Mouse (Mus musculus): ENCODE data around the gene Ank. TPM values are rescaled to one million over a fixed set of nuclear protein-coding genes. Genes with fewer than 3 reads are reported as not detected.
A peak's percentile ranks its signal among the peaks of the same experiment; 100 is the strongest.
"Not testable (repeated sequence)": the region's sequence is repeated elsewhere in the genome, so short reads cannot be mapped to it uniquely, and the experiment has no call there.

The Ank gene
- polyA plus RNA-seq, 1 experiment from 2014 or later: 14.7 TPM

DNA sequence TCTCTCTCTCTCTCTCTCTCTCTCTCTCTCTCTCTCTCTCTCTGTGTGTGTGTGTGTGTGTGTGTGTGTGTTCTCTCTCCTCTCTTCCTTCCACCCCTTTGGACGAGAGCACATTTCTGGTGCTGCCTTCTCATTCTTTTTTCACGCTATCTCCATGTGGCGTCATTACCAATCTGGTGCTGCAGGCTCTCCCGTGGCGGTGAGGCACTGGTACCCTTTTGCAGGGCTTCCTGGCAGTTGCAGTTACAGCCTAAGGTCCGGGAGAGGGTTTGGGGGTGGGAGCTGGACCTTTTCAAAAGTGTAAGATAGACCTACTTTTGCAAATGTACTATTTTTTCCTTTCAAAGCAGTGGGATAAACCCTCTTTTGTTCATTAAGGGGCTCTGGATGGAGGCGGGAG lies 1.2 kb downstream of the Ank start:
- Histone ChIP-seq H3K4me1 (replicated peaks) (peaks cover 11% of the 10 kb centered on the region), H3K27ac (ENCODE audit: poor library complexity, severe bottlenecking) (no peak overlapping the region), H3K4me2 (peak overlapping the region; percentile 79), H3K36me3 (no peaks in the 10 kb centered on the region), H3K4me3 (peak overlapping the region; percentile 77), H3K9ac (peak overlapping the region; percentile 84), H3K27me3 (replicated peaks) (no peaks in the 10 kb centered on the region), H3K9me3 (replicated peaks) (no peaks in the 10 kb centered on the region)
- WGBS: 10% methylated on average over 7 of the region's 7 CpGs
- ATAC-seq (ENCODE audit: insufficient number of reproducible peaks, low FRiP score): no peak

DNA sequence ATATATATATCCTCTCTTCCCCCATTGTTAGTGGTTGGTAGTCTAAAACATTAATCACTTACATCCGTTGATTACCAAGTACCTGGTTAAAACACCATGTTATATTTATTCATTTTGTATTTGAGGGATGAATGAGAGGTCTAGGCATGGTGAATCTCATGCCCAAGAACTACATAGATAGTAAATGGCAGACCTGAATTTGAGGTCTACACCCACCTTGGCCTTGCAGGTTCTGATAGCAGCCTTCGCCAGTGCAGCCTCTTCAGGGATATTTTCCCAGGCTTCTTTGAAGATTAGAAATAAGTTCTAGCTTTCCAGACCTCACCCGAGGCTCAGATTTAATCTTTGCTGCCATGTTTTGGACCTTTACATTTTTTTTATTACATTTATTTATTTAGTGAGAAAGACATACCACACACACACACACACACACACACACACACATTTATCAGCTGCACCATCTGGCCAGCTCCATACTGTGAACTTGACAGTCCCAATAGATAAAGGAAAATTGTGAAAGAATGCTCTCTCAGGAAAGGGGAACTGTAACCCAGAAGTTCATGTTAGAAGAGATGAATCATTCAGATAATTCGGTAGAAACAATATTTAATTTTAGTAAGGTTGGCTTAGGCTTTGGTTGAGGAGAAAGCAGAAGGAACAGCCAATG lies 2.5 kb downstream of the Ank start:
- no peaks in the 10 kb centered on the region for H3K36me3 ChIP-seq
- no peak overlapping the region for H3K4me3 ChIP-seq
- no peak overlapping the region for H3K9ac ChIP-seq
- 67% methylated on average over 4 of the region's 4 CpGs for WGBS
- no peak overlapping the region for H3K4me2 ChIP-seq
- no peaks in the 10 kb centered on the region for H3K9me3 ChIP-seq (replicated peaks)
- H3K27me3 ChIP-seq (replicated peaks): no peaks in the 10 kb centered on the region
- no peak overlapping the region for H3K27ac ChIP-seq (ENCODE audit: poor library complexity, severe bottlenecking)
- peaks cover 12% of the 10 kb centered on the region for H3K4me1 ChIP-seq (replicated peaks)
- ATAC-seq (ENCODE audit: insufficient number of reproducible peaks, low FRiP score): no peak

DNA sequence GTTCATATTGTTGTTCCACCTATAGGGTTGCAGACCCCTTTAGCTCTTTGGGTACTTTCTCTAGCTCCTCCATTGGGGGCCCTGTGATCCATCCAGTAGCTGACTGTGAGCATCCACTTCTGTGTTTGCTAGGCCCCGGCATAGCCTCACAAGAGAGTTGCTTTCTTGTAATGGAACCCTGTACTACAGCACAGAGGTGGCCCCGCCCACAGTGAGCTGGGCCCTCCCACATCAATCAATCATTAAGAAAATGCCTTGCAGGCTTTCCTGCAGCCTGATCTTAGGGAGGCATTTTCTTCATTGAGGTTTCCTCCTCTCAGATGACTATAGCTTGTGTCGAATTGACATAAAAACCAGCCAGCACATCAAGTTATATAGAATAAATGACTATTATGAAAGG lies 3.9 kb downstream of the Ank start:
- H3K36me3 ChIP-seq; H3K27me3 ChIP-seq (replicated peaks); ATAC-seq (ENCODE audit: insufficient number of reproducible peaks, low FRiP score); H3K9me3 ChIP-seq (replicated peaks); H3K4me3 ChIP-seq; H3K9ac ChIP-seq; H3K27ac ChIP-seq (ENCODE audit: poor library complexity, severe bottlenecking); H3K4me2 ChIP-seq: not testable (repeated sequence)
- H3K4me1 ChIP-seq (replicated peaks): peaks cover 13% of the 10 kb centered on the region
- 71% methylated on average over 3 of the region's 3 CpGs for WGBS

DNA sequence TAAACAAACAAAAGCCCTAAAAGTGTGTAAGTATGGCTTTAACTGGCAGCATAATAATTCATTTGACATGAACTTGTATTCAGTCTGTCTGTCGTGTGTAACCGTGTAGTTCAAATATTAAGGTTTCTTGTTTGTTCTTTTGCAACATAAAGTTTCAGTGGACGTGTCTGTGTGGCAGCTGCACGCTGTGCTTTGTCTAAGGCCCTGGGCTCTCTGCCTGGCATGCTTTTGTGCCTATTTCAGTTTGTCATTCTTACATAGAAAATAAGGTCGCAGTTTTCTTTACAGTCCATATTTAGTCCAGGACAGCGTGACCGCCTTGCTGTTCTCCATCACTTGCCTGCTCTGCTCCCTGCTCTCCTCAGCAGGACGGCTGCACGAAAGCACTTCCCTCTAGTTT lies 5.8 kb downstream of the Ank start:
- no peak overlapping the region for H3K9ac ChIP-seq
- ATAC-seq (ENCODE audit: insufficient number of reproducible peaks, low FRiP score): no peak
- 83% methylated on average over 9 of the region's 9 CpGs for WGBS

DNA sequence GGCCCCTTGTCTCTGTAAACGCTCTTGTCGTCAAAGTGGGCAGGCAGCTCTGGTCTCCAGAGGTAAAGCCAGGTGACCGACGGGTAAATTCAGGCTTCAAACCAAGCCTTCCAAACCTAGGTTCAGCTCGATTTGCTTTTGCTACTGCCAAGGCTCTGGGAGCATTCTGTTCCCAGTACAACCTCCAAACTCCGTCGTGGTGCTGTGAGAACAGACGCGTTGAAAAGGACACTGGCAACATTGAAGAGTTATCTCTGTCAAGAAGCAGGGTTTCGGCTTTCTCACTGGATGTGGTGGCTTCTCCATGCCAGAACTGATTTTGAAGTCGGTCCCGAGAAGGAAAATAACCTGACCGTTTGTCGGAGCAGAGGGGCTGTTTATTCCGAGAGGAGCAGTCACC lies 9.5 kb downstream of the Ank start:
- H3K4me2 ChIP-seq: peak overlapping the region; percentile 52

More for the DNA sequence above, 5.8 kb downstream of the Ank start:
- Histone ChIP-seq H3K4me3 (no peak overlapping the region), H3K4me2 (no peak overlapping the region), H3K4me1 (replicated peaks) (peaks cover 30% of the 10 kb centered on the region), H3K9me3 (replicated peaks) (no peaks in the 10 kb centered on the region), H3K27ac (ENCODE audit: poor library complexity, severe bottlenecking) (no peak overlapping the region), H3K36me3 (no peaks in the 10 kb centered on the region), H3K27me3 (replicated peaks) (no peaks in the 10 kb centered on the region)

DNA sequence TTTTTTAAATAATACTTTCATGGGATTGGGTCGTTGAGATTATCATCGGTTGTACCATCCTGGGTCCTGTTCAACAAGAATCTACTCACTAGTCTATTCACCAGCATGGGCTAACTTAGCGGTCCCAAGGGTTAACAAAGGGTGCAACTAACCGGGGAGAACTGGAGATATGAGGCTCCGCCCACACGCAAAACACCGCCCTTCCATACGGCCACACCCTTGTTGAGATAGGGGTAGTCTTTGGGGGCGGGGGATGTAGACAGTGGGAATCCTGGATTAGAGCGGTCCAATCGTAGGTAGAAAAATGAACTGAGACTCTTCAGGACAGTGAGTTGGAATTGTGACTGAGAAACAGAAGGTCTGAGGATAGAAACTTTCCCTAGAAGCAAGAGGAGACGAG lies 10.2 kb downstream of the Ank start:
- Histone ChIP-seq H3K9ac (no peak overlapping the region), H3K27me3 (replicated peaks) (no peaks in the 10 kb centered on the region), H3K4me3 (no peak overlapping the region), H3K36me3 (no peaks in the 10 kb centered on the region), H3K4me1 (replicated peaks) (peaks cover 46% of the 10 kb centered on the region), H3K27ac (ENCODE audit: poor library complexity, severe bottlenecking) (no peak overlapping the region), H3K4me2 (peak overlapping the region; percentile 6; the same call in 1 of the 2 replicates), H3K9me3 (replicated peaks) (no peaks in the 10 kb centered on the region)
- WGBS: 60% methylated on average over 12 of the region's 12 CpGs
- peak; percentile 82 for ATAC-seq (ENCODE audit: insufficient number of reproducible peaks, low FRiP score)

More for the DNA sequence above, 9.5 kb downstream of the Ank start:
- Histone ChIP-seq H3K9me3 (replicated peaks) (no peaks in the 10 kb centered on the region), H3K9ac (0 out of 2 replicates have a peak overlapping the region, but pooled peaks have one; percentile 10), H3K27me3 (replicated peaks) (no peaks in the 10 kb centered on the region), H3K4me1 (replicated peaks) (peaks cover 39% of the 10 kb centered on the region), H3K36me3 (no peaks in the 10 kb centered on the region), H3K27ac (ENCODE audit: poor library complexity, severe bottlenecking) (no peak overlapping the region), H3K4me3 (no peak overlapping the region)
- 51% methylated on average over 15 of the region's 15 CpGs for WGBS
- no peak for ATAC-seq (ENCODE audit: insufficient number of reproducible peaks, low FRiP score)

DNA sequence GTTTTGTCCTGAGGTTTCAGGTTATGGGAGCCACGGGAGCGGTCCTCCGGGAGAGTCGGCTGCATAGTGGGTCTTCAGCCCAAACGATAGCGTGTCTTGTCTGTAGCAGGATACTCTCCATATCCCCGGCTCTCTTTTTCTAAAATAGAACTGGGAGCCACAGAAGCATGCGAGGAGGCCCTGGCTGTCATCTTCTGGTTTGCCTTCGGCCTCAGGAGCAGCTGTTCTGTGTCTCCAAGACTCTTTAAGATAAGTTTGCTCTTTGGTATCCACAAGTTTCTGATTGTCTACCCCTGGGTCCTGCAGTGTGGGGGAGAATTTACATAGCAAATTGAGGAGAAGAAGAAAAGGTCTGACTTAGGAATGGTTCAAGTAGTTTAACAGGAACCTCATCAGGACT lies 10.7 kb downstream of the Ank start:
- H3K4me3 ChIP-seq: no peak overlapping the region
- H3K9me3 ChIP-seq (replicated peaks): no peaks in the 10 kb centered on the region
- H3K27me3 ChIP-seq (replicated peaks): no peaks in the 10 kb centered on the region
- WGBS: 69% methylated on average over 9 of the region's 9 CpGs
- H3K36me3 ChIP-seq: no peaks in the 10 kb centered on the region
- ATAC-seq (ENCODE audit: insufficient number of reproducible peaks, low FRiP score): no peak
- H3K4me2 ChIP-seq: peak overlapping the region; percentile 6
- H3K9ac ChIP-seq: no peak overlapping the region
- H3K27ac ChIP-seq (ENCODE audit: poor library complexity, severe bottlenecking): no peak overlapping the region
- peaks cover 50% of the 10 kb centered on the region for H3K4me1 ChIP-seq (replicated peaks)

DNA sequence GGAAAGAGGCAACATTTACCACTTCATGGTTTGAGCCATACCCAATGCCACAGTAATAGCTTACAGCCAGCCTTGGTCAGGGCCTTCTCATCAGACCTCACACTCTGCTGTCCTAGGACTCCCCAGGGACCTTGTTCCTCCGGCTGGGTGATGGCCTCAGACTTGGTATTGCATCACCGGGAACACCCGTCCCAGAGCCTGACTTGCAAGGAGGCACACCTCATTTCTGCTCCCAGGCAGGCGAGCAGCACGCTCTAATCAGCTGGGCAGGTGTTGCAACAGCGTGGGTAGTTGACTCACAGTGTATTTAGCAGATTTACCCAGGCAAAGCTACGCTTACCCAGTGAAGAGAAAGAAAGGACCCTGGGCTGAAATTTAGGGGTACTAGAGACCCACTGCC lies 11.2 kb downstream of the Ank start:
- H3K9ac ChIP-seq: no peak overlapping the region
- no peak for ATAC-seq (ENCODE audit: insufficient number of reproducible peaks, low FRiP score)
- 71% methylated on average over 7 of the region's 7 CpGs for WGBS
- no peak overlapping the region for H3K27ac ChIP-seq (ENCODE audit: poor library complexity, severe bottlenecking)
- H3K27me3 ChIP-seq (replicated peaks): no peaks in the 10 kb centered on the region
- peaks cover 55% of the 10 kb centered on the region for H3K4me1 ChIP-seq (replicated peaks)
- no peaks in the 10 kb centered on the region for H3K36me3 ChIP-seq
- H3K4me3 ChIP-seq: no peak overlapping the region
- no peaks in the 10 kb centered on the region for H3K9me3 ChIP-seq (replicated peaks)
- H3K4me2 ChIP-seq: no peak overlapping the region

DNA sequence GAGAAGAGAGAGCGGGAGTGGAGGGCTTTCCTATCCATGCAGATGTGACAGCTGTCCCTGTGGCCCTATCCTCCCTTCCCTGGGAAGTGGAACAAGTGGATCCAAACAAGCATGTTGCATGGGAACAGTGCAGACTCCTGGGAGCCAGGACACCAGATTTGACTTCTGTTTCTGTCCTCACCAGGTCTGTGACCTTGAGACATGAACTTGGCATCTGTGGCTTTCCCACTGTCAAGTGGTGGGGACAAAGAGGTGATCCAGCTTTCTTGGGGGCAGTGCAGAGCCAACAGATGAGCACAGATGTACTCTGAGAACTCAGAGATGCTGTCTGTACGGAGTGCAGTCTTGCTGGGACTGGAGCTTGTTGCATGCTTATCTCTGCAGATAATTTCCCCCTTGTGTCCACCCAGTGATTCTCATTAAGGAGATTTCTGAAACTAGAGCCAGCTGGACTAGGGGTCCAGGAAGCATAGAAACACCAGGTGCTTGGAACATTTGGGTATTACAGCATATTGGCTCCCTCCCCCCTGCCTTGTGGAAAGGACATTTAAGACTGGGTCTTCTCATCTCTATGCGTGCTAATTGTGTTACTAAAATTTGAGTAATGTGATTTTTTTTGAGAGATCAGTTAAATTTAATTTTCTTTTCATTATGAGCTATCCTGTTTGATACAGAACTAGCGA lies 14.0 kb downstream of the Ank start:
- Histone ChIP-seq H3K27ac (ENCODE audit: poor library complexity, severe bottlenecking) (no peak overlapping the region), H3K27me3 (replicated peaks) (no peaks in the 10 kb centered on the region)
- WGBS: 68% methylated on average over 4 of the region's 4 CpGs

DNA sequence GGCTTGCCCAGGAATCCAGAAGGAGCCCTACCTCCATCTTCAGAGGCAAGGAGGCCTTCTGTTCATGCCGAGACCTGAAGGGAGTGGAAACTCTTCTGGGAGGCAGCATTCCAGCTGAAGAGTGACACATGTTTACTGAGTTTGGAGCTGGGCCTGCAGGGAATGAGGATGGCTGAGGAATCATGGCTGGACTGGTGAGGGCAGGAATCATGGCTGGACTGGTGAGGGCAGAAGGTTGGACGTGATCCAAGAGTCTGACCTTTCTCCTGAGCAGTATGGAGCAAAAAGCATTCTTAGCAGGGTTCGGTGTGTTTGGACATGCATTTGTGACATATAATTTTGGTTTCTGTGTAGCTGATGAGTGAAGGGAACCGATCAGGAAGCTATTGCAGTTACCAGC lies 15.5 kb downstream of the Ank start:
- Histone ChIP-seq H3K4me1 (replicated peaks) (peaks cover 60% of the 10 kb centered on the region), H3K27ac (ENCODE audit: poor library complexity, severe bottlenecking) (0 out of 2 replicates have a peak overlapping the region, but pooled peaks have one; percentile 0)

More for the DNA sequence above, 14.0 kb downstream of the Ank start:
- H3K4me2 ChIP-seq: no peak overlapping the region
- no peak for ATAC-seq (ENCODE audit: insufficient number of reproducible peaks, low FRiP score)
- H3K4me1 ChIP-seq (replicated peaks): peaks cover 60% of the 10 kb centered on the region
- H3K9ac ChIP-seq: no peak overlapping the region
- H3K9me3 ChIP-seq (replicated peaks): no peaks in the 10 kb centered on the region
- no peak overlapping the region for H3K4me3 ChIP-seq
- no peaks in the 10 kb centered on the region for H3K36me3 ChIP-seq

DNA sequence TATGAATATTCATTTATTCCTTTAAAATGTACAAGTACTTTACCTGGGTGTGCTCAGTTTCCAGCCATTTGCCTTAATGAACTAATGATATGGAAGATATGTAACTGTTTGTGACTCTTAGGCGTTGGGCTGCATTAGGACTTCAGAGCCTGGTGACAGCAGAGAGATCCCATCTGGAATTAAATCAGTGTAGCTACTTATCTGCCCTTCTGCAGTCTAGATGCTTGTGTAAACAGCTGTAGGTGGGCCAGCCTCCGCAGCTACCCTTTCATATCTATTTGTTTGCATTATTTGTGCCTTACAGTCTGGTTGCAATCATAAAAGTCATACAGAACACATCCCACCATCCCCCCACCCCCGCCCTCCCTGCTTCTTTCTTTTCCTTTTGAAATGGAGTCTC lies 16.7 kb downstream of the Ank start:
- H3K27me3 ChIP-seq (replicated peaks): no peaks in the 10 kb centered on the region
- no peak overlapping the region for H3K27ac ChIP-seq (ENCODE audit: poor library complexity, severe bottlenecking)
- no peak overlapping the region for H3K4me2 ChIP-seq
- 71% methylated on average over 3 of the region's 3 CpGs for WGBS
- H3K36me3 ChIP-seq: no peaks in the 10 kb centered on the region
- H3K9ac ChIP-seq: no peak overlapping the region
- peaks cover 63% of the 10 kb centered on the region for H3K4me1 ChIP-seq (replicated peaks)
- no peak for ATAC-seq (ENCODE audit: insufficient number of reproducible peaks, low FRiP score)
- H3K9me3 ChIP-seq (replicated peaks): no peaks in the 10 kb centered on the region
- H3K4me3 ChIP-seq: no peak overlapping the region

More for the DNA sequence above, 15.5 kb downstream of the Ank start:
- ATAC-seq (ENCODE audit: insufficient number of reproducible peaks, low FRiP score): no peak
- Histone ChIP-seq H3K4me2 (no peak overlapping the region), H3K4me3 (no peak overlapping the region), H3K36me3 (no peaks in the 10 kb centered on the region), H3K9ac (no peak overlapping the region), H3K9me3 (replicated peaks) (no peaks in the 10 kb centered on the region), H3K27me3 (replicated peaks) (no peaks in the 10 kb centered on the region)
- WGBS: 67% methylated on average over 4 of the region's 4 CpGs

All from heart, embryonic 12.5 days (tissue).